Mouse (Mus musculus): ENCODE data around the gene Lyz2.
"Not testable (repeated sequence)": the region's sequence is repeated elsewhere in the genome, so short reads cannot be mapped to it uniquely, and the experiment has no call there.

GRCm38 (mm10) chr10:117285584-117285983, 3.5 kb upstream of the Lyz2 start:
- not testable (repeated sequence) for TF ChIP-seq POLR2A (IDR thresholded peaks at IDR 0.05; ENCODE audit: extremely low read depth, insufficient read depth, low read length); CTCF (IDR thresholded peaks at IDR 0.05; ENCODE audit: low read depth, low read length)

All from liver, adult 2 months (tissue).